8 mouse cellular contexts compared by ENCODE assay signal in genomic region chr6:115227529-115227928, GRCm38 (mm10). TPM values are rescaled to one million over a fixed set of nuclear protein-coding genes. Genes with fewer than 3 reads are reported as not detected.
DNase-seq lines count a peak whose midpoint lies in the region; ATAC-seq lines count a peak whose summit lies in the region.

No protein-coding gene starts in this region.

- WGBS in heart, embryonic 11.5 days (ENCODE audit: insufficient replicate concordance) = 10% methylated on average over 2 of the region's 2 CpGs
- WGBS in intestine, embryonic 14.5 days = 4% methylated on average over 2 of the region's 2 CpGs
- WGBS in midbrain, embryonic 15.5 days = 4% methylated on average over 2 of the region's 2 CpGs

- DNase-seq in heart, adult 18-20 months = peak; percentile 78 to 93
- peak; percentile 85 to 89 for DNase-seq in cerebellum, adult 18-20 months
- DNase-seq in frontal cortex, adult 2 months (ENCODE audit: extremely low spot score in 1 of 2, low spot score in 1 of 2) = peak; percentile 61 to 92
- peak; percentile 88 for DNase-seq in intestine, embryonic 14.5 days (ENCODE audit: low spot score)
- DNase-seq in left cerebral cortex, postnatal 10 days (ENCODE audit: extremely low spot score in 1 of 2, low spot score in 2 of 2) = peak; percentile 78 to 89
- peak; percentile 59 to 75 for DNase-seq in spleen, postnatal 4 days (ENCODE audit: low spot score in 2 of 2)

- H3K9ac ChIP-seq in heart, embryonic 11.5 days (ENCODE audit: low read depth, low read length) = no peak overlapping the region
- H3K9ac ChIP-seq in intestine, embryonic 14.5 days (ENCODE audit: low read length) = no peak overlapping the region
- H3K9ac ChIP-seq in midbrain, embryonic 15.5 days = no peak overlapping the region

- no peak overlapping the region for H3K4me3 ChIP-seq in heart, embryonic 11.5 days (ENCODE audit: low read depth, low read length)
- no peak overlapping the region for H3K4me3 ChIP-seq in intestine, embryonic 14.5 days (ENCODE audit: low read depth, low read length)
- H3K4me3 ChIP-seq in midbrain, embryonic 15.5 days = no peak overlapping the region

- no peaks in the 10 kb centered on the region for H3K4me1 ChIP-seq in heart, embryonic 11.5 days (ENCODE audit: control insufficient read depth, insufficient read depth, low read length)
- H3K4me1 ChIP-seq in intestine, embryonic 14.5 days (replicated peaks; ENCODE audit: control insufficient read depth, insufficient read depth, low read length) = no peaks in the 10 kb centered on the region
- H3K4me1 ChIP-seq in midbrain, embryonic 15.5 days = no peaks in the 10 kb centered on the region

- H3K4me2 ChIP-seq in heart, embryonic 11.5 days = no peak overlapping the region
- H3K4me2 ChIP-seq in intestine, embryonic 14.5 days (ENCODE audit: low read length) = no peak overlapping the region
- H3K4me2 ChIP-seq in midbrain, embryonic 15.5 days = no peak overlapping the region

- intact Hi-C loops in left cerebral cortex, postnatal 10 days (cut with DNase I) = loop anchor here (2.0 to 10.0 kb wide), 3 partner anchors 40 to 311 kb away; no protein-coding TSS in a partner anchor

- H3K27me3 ChIP-seq in heart, embryonic 11.5 days (ENCODE audit: control insufficient read depth, insufficient read depth, low read length) = peaks cover 21% of the 10 kb centered on the region
- H3K27me3 ChIP-seq in intestine, embryonic 14.5 days (replicated peaks; ENCODE audit: control insufficient read depth, insufficient read depth, low read length) = no peaks in the 10 kb centered on the region
- no peaks in the 10 kb centered on the region for H3K27me3 ChIP-seq in midbrain, embryonic 15.5 days (replicated peaks)

- no peak overlapping the region for H3K27ac ChIP-seq in heart, embryonic 11.5 days (ENCODE audit: low read depth, low read length)
- no peak overlapping the region for H3K27ac ChIP-seq in intestine, embryonic 14.5 days (ENCODE audit: low read depth)
- H3K27ac ChIP-seq in midbrain, embryonic 15.5 days = no peak overlapping the region

- no peaks in the 10 kb centered on the region for H3K9me3 ChIP-seq in heart, embryonic 11.5 days (replicated peaks; ENCODE audit: control insufficient read depth, low read length)
- H3K9me3 ChIP-seq in intestine, embryonic 14.5 days (ENCODE audit: control insufficient read depth, low read length) = no peaks in the 10 kb centered on the region
- H3K9me3 ChIP-seq in midbrain, embryonic 15.5 days = no peaks in the 10 kb centered on the region

- ATAC-seq in heart, embryonic 11.5 days (replicated peaks; ENCODE audit: insufficient number of reproducible peaks, low FRiP score, low TSS enrichment) = no peak
- peak; percentile 53; the same call in 1 of the 2 replicates for ATAC-seq in intestine, embryonic 14.5 days (replicated peaks; ENCODE audit: low FRiP score, low TSS enrichment, low read depth)
- ATAC-seq in midbrain, embryonic 15.5 days (replicated peaks) = peak; percentile 74

- no peaks in the 10 kb centered on the region for H3K36me3 ChIP-seq in heart, embryonic 11.5 days (ENCODE audit: control insufficient read depth, insufficient read depth, low read length)
- no peaks in the 10 kb centered on the region for H3K36me3 ChIP-seq in intestine, embryonic 14.5 days (ENCODE audit: control insufficient read depth, insufficient read depth, low read length)
- no peaks in the 10 kb centered on the region for H3K36me3 ChIP-seq in midbrain, embryonic 15.5 days (replicated peaks)

RNA-seq across cellular contexts. Expression of gene Gm17482, which starts 0.4 kb away (rescaled TPM):
- total RNA-seq in heart, adult 18-20 months (2021) = not detected
- not detected in 2 replicates for polyA plus RNA-seq in heart, embryonic 11.5 days (2014; fragmentation: Nextera tagmentation; extraction: Ambion mirVana)
- polyA plus RNA-seq in frontal cortex, adult 2 months (2012; rRNA removed) = not detected in 2 replicates
- polyA plus RNA-seq in intestine, embryonic 14.5 days (2014; fragmentation: Nextera tagmentation; extraction: Ambion mirVana) = not detected in 2 replicates
- not detected for total RNA-seq in left cerebral cortex, postnatal 10 days (2021)
- polyA plus RNA-seq in midbrain, embryonic 15.5 days (2015; fragmentation: Nextera tagmentation; extraction: Ambion mirVana) = not detected in 2 replicates

RNA-seq across cellular contexts. Expression of gene Timp4, which starts 24.5 kb away (rescaled TPM):
- total RNA-seq in heart, adult 18-20 months (2021) = 10 to 100 TPM; 41.9 to 50.3 TPM
- 0.39 TPM in 1 of 2 replicates, not detected in the other for polyA plus RNA-seq in heart, embryonic 11.5 days (2014; fragmentation: Nextera tagmentation; extraction: Ambion mirVana)
- 19.8 and 25.9 TPM in 2 replicates for polyA plus RNA-seq in frontal cortex, adult 2 months (2012; rRNA removed)
- 0.12 and 0.70 TPM in 2 replicates for polyA plus RNA-seq in intestine, embryonic 14.5 days (2014; fragmentation: Nextera tagmentation; extraction: Ambion mirVana)
- total RNA-seq in left cerebral cortex, postnatal 10 days (2021) = 10 to 100 TPM; 11.8 to 19.4 TPM
- 10.2 and 12.3 TPM in 2 replicates for polyA plus RNA-seq in midbrain, embryonic 15.5 days (2015; fragmentation: Nextera tagmentation; extraction: Ambion mirVana)
